Mouse (Mus musculus): ENCODE measurements around the gene Sgsm2. TPM values are rescaled to one million over a fixed set of nuclear protein-coding genes. Genes with fewer than 3 reads are reported as not detected.

Sgsm2 gene
- polyA plus RNA-seq, 1 experiment from 2014 or later, result 6.6 TPM

DNA sequence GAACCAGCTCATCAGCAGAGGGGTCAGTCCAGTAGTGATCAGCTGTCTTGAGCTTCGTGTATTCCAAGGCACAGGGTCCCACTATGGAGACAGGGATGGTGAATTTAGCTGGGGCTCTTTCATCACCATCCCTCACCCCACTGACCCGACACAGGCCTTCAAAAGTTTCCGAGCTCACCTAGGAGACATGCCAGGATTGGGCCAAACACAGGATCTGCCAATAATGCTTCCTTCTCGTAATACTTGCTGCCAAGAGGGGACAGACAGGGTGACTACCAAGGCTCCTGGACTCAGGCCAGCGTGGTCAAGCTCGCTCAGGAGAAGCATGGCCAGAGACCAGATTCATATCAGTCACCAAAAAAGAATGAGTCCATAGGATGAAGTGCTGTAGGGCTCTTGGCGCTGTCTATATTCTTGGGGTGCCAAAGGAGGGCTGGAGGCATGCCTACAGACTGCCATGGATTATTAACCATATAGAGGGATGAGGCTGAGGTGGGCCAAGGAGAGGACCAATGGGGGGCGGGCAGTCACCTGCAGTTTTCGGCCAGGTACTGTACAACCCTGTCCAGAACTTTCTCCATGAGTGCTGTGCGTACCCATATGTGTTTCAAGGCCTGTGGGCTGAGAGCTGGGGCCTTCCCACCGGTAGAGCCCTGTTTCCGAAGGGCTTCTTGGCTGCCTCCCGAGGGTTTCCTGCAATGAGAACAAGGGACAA, 28.7 kb downstream of the Sgsm2 start:
- H3K9me3 ChIP-seq (ENCODE audit: low read length), result no peaks in the 10 kb centered on the region
- no peaks in the 10 kb centered on the region for H3K27me3 ChIP-seq (ENCODE audit: insufficient read depth, low read length)
- no peak overlapping the region for H3K9ac ChIP-seq (replicated peaks; ENCODE audit: low read length)
- H3K4me1 ChIP-seq (ENCODE audit: insufficient read depth, low read length), result peaks cover 7% of the 10 kb centered on the region
- H3K4me2 ChIP-seq (replicated peaks; ENCODE audit: low read depth, low read length), result no peak overlapping the region
- ATAC-seq (ENCODE audit: low FRiP score, low TSS enrichment), result no peak
- H3K4me3 ChIP-seq (ENCODE audit: low read length), result no peak overlapping the region
- H3K36me3 ChIP-seq (ENCODE audit: insufficient read depth, low read length), result 0 out of 2 replicates have a peak, but pooled peaks cover 2% of the 10 kb centered on the region
- H3K27ac ChIP-seq (ENCODE audit: low read length), result no peak overlapping the region
- 88% methylated on average over 13 of the region's 13 CpGs for WGBS

DNA sequence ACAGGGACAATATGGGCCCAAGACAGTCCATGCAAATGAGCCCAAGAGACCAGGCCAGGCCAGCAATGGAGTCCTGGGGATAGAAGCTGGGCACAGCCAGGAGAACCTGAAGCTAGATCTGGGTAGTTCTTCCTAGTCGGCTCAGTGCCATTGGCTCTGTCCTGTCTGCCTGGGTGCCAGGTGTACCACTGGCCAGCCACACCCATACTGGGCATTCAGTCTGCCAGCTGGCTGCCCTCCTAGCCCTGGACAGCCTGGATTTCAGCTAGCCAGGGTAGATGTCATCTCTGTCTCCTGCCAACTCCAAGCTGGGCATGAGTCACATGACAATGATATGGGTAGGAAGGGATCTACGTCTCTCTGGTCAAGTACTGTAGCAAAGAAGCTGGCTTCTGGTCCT, 29.7 kb downstream of the Sgsm2 start:
- H3K27me3 ChIP-seq (ENCODE audit: insufficient read depth, low read length), result no peaks in the 10 kb centered on the region
- H3K36me3 ChIP-seq (ENCODE audit: insufficient read depth, low read length), result 0 out of 2 replicates have a peak, but pooled peaks cover 2% of the 10 kb centered on the region
- H3K9me3 ChIP-seq (ENCODE audit: low read length), result no peaks in the 10 kb centered on the region
- no peak overlapping the region for H3K27ac ChIP-seq (ENCODE audit: low read length)
- no peak for ATAC-seq (ENCODE audit: low FRiP score, low TSS enrichment)
- no peak overlapping the region for H3K9ac ChIP-seq (replicated peaks; ENCODE audit: low read length)
- no peak overlapping the region for H3K4me3 ChIP-seq (ENCODE audit: low read length)
- 94% methylated on average over 2 of the region's 2 CpGs for WGBS
- peaks cover 7% of the 10 kb centered on the region for H3K4me1 ChIP-seq (ENCODE audit: insufficient read depth, low read length)
- H3K4me2 ChIP-seq (replicated peaks; ENCODE audit: low read depth, low read length), result no peak overlapping the region

DNA sequence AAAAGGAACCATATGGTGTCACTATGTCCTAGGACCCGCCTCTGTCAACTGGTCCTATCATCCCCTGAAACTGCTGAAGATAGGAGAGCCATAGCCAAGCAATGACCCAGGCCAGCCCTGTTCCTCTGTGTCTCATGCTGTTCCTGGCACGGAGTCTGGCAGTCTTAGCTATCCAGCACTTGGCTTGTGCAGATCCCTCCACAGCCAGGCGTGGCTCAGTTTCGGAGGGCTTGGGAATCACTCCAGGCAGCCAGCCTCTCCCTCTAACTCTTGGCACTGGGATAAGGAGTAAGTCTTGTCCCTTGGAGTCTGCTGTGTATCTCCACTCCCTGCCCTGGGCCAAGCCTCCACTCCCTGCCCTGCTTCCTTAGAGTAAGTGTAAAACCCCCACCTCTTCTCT, 30.2 kb downstream of the Sgsm2 start:
- Histone ChIP-seq H3K27me3 (ENCODE audit: insufficient read depth, low read length) (no peaks in the 10 kb centered on the region), H3K4me2 (replicated peaks; ENCODE audit: low read depth, low read length) (no peak overlapping the region), H3K4me1 (ENCODE audit: insufficient read depth, low read length) (peaks cover 7% of the 10 kb centered on the region), H3K9ac (replicated peaks; ENCODE audit: low read length) (no peak overlapping the region), H3K9me3 (ENCODE audit: low read length) (no peaks in the 10 kb centered on the region), H3K4me3 (ENCODE audit: low read length) (no peak overlapping the region), H3K27ac (ENCODE audit: low read length) (no peak overlapping the region), H3K36me3 (ENCODE audit: insufficient read depth, low read length) (0 out of 2 replicates have a peak, but pooled peaks cover 2% of the 10 kb centered on the region)
- WGBS, result 73% methylated on average over 4 of the region's 4 CpGs
- ATAC-seq (ENCODE audit: low FRiP score, low TSS enrichment), result no peak

DNA sequence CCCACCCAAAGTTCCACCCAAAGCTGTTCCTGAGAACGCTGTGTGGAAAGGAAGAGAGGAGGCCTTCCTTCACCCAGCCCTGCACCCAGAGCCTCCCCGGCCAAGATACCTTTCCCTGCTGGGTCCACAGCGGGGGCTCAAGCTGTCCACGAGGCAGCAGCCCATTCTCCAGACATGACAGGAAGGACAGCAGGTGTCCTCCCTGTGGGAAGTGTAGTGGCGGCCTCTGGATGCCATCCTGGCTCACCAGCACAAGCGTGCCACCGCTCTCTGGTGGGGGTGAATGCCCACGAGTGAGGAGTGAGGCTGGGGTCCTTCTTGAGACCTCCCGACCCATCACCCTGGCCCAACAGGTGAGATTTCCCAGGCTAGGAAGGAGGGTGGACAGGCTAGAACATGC, 31.6 kb downstream of the Sgsm2 start:
- H3K27me3 ChIP-seq (ENCODE audit: insufficient read depth, low read length), result no peaks in the 10 kb centered on the region
- 0 out of 2 replicates have a peak, but pooled peaks cover 2% of the 10 kb centered on the region for H3K36me3 ChIP-seq (ENCODE audit: insufficient read depth, low read length)
- no peak overlapping the region for H3K4me3 ChIP-seq (ENCODE audit: low read length)
- no peaks in the 10 kb centered on the region for H3K4me1 ChIP-seq (ENCODE audit: insufficient read depth, low read length)
- 83% methylated on average over 9 of the region's 9 CpGs for WGBS
- no peak for ATAC-seq (ENCODE audit: low FRiP score, low TSS enrichment)
- no peak overlapping the region for H3K9ac ChIP-seq (replicated peaks; ENCODE audit: low read length)
- no peak overlapping the region for H3K4me2 ChIP-seq (replicated peaks; ENCODE audit: low read depth, low read length)
- no peaks in the 10 kb centered on the region for H3K9me3 ChIP-seq (ENCODE audit: low read length)
- no peak overlapping the region for H3K27ac ChIP-seq (ENCODE audit: low read length)

DNA sequence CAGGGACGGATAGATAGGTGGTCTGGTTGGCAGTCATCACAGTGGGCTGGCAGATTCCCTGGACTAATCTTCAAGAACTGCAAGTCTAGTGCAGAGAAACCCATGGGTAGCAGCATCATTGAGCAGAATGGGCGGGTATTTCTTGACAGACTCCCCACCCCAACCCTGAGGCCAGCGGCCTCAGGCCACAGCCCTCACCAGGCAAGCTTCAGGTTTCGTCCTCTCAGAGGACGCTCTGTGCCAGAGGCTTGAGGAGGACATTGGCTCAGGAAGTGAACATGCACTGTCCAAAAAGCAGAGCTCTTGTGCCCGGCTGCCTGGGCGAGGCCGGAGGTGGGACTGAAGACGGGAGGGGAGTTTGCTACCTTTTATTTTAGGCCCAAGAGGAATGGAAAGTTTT, 32.4 kb downstream of the Sgsm2 start:
- Histone ChIP-seq H3K9me3 (ENCODE audit: low read length) (no peaks in the 10 kb centered on the region), H3K4me1 (ENCODE audit: insufficient read depth, low read length) (no peaks in the 10 kb centered on the region), H3K4me3 (ENCODE audit: low read length) (no peak overlapping the region), H3K27me3 (ENCODE audit: insufficient read depth, low read length) (no peaks in the 10 kb centered on the region), H3K4me2 (replicated peaks; ENCODE audit: low read depth, low read length) (no peak overlapping the region), H3K27ac (ENCODE audit: low read length) (no peak overlapping the region), H3K9ac (replicated peaks; ENCODE audit: low read length) (no peak overlapping the region), H3K36me3 (ENCODE audit: insufficient read depth, low read length) (0 out of 2 replicates have a peak, but pooled peaks cover 2% of the 10 kb centered on the region)
- ATAC-seq (ENCODE audit: low FRiP score, low TSS enrichment), result no peak
- whole genome bisulfite sequencing, result 77% methylated on average over 9 of the region's 9 CpGs

DNA sequence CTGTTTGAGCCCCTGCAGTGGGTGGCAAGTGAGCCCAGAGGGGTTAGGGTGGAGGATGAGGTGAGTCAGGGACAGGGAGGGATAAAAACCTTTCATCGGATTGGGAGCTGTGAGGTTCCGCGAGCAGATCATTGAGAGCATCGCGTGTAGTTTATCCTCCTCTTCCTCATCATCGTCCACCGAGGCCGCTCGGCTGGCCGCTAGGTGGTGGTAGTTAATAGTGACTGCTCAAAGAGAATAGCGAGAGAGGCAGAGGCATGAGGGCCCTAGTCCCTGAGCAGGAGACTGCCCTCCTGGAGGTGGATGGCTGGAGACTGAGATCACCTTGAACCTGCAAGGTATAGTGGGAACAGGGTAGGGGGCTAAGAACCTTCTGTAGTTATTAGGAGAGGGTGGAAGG, 33.4 kb downstream of the Sgsm2 start:
- no peak overlapping the region for H3K27ac ChIP-seq (ENCODE audit: low read length)
- H3K4me3 ChIP-seq (ENCODE audit: low read length), result no peak overlapping the region
- H3K36me3 ChIP-seq (ENCODE audit: insufficient read depth, low read length), result 0 out of 2 replicates have a peak, but pooled peaks cover 2% of the 10 kb centered on the region
- no peaks in the 10 kb centered on the region for H3K9me3 ChIP-seq (ENCODE audit: low read length)
- no peak for ATAC-seq (ENCODE audit: low FRiP score, low TSS enrichment)
- no peaks in the 10 kb centered on the region for H3K27me3 ChIP-seq (ENCODE audit: insufficient read depth, low read length)
- 18% methylated on average over 11 of the region's 11 CpGs for WGBS
- H3K9ac ChIP-seq (replicated peaks; ENCODE audit: low read length), result no peak overlapping the region
- H3K4me2 ChIP-seq (replicated peaks; ENCODE audit: low read depth, low read length), result no peak overlapping the region
- H3K4me1 ChIP-seq (ENCODE audit: insufficient read depth, low read length), result no peaks in the 10 kb centered on the region

DNA sequence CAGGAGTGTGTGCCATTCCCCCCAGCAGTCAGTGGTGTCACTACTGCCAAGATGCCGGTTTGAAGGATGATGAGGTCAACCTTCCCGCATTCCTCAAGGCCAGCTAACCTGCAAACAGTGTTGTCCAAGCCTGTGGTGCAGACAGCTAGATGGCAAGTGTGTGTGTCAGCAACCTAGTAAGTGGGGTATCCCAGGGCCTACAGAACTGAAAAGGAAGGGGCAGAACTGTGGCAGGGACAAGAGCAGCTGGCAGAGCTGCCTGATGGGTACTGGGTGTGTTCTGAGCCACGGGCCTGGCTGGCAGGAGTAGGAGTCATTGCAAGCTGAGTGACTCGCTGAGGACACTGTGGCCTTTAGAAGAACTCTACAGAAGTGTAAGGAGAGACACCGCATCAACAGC, 34.7 kb downstream of the Sgsm2 start:
- Histone ChIP-seq H3K9me3 (ENCODE audit: low read length) (no peaks in the 10 kb centered on the region), H3K4me2 (replicated peaks; ENCODE audit: low read depth, low read length) (no peak overlapping the region), H3K9ac (replicated peaks; ENCODE audit: low read length) (no peak overlapping the region), H3K27me3 (ENCODE audit: insufficient read depth, low read length) (no peaks in the 10 kb centered on the region), H3K4me3 (ENCODE audit: low read length) (no peak overlapping the region), H3K36me3 (ENCODE audit: insufficient read depth, low read length) (no peaks in the 10 kb centered on the region), H3K4me1 (ENCODE audit: insufficient read depth, low read length) (no peaks in the 10 kb centered on the region), H3K27ac (ENCODE audit: low read length) (no peak overlapping the region)
- 66% methylated on average over 5 of the region's 5 CpGs for WGBS
- no peak for ATAC-seq (ENCODE audit: low FRiP score, low TSS enrichment)

DNA sequence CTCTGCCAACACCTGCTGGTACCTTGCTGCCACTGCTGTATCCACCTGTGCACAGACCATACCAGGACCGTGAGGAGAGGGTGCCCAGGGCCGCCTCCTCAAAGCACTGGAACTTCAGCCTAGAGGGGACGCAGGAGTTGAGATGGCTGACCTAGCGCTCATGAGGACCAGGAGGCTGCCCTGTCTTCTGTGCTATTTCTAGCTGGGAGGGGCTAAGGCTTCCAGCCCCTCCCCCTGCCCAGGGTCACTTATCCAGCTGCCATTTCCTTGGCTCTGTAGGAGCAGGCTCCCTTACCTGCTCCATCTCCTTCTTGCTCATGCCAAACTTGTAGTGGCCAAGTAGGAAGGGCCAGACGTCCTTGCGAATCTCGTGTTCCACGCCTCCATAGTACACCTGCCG, 39.1 kb downstream of the Sgsm2 start:
- 74% methylated on average over 9 of the region's 9 CpGs for WGBS
- no peak for ATAC-seq (ENCODE audit: low FRiP score, low TSS enrichment)

DNA sequence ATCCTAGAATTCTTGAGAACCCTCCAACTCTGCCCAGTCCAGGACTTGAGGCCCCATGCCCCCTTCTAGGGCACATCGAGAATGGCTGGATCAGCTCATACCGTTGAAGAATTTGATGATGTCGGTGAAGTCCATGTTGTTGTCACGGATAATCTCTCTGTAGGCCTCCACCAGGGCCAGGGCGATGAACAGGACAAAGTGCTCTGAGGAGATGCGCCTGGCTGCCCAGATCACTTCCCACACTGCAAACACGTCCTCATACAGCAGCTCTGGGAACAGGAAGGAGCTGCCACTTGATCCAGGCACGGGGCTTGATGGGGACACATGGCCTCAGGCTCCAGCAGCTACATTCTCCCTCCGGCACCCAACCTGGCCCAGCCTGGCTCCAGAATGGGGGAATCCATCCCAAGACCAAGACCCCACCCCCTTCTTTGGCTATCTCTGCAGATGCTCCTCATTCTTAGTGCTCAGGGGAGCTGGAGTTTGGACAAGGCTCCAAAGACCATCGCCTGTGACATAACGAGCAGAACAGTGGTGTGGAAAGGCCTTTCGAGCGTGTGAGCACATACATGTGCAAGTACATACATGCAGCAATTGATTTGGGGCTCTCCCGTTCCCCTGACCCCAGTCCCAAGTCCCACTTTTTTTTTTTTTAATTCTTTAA, 45.7 kb downstream of the Sgsm2 start:
- no peak overlapping the region for H3K4me2 ChIP-seq (replicated peaks; ENCODE audit: low read depth, low read length)
- H3K27ac ChIP-seq (ENCODE audit: low read length), result peak overlapping the region; percentile 69
- no peaks in the 10 kb centered on the region for H3K27me3 ChIP-seq (ENCODE audit: insufficient read depth, low read length)
- no peak overlapping the region for H3K4me3 ChIP-seq (ENCODE audit: low read length)
- WGBS, result 65% methylated on average over 14 of the region's 14 CpGs
- ATAC-seq (ENCODE audit: low FRiP score, low TSS enrichment), result peak; percentile 55
- 0 out of 2 replicates have a peak, but pooled peaks cover 11% of the 10 kb centered on the region for H3K36me3 ChIP-seq (ENCODE audit: insufficient read depth, low read length)
- no peaks in the 10 kb centered on the region for H3K9me3 ChIP-seq (ENCODE audit: low read length)
- H3K4me1 ChIP-seq (ENCODE audit: insufficient read depth, low read length), result peaks cover 33% of the 10 kb centered on the region
- H3K9ac ChIP-seq (replicated peaks; ENCODE audit: low read length), result 0 out of 2 replicates have a peak overlapping the region, but pooled peaks have one; percentile 22

More for the DNA sequence above, 39.1 kb downstream of the Sgsm2 start:
- Histone ChIP-seq H3K9me3 (ENCODE audit: low read length) (no peaks in the 10 kb centered on the region), H3K27me3 (ENCODE audit: insufficient read depth, low read length) (no peaks in the 10 kb centered on the region), H3K4me2 (replicated peaks; ENCODE audit: low read depth, low read length) (no peak overlapping the region), H3K9ac (replicated peaks; ENCODE audit: low read length) (no peak overlapping the region), H3K4me3 (ENCODE audit: low read length) (no peak overlapping the region), H3K4me1 (ENCODE audit: insufficient read depth, low read length) (0 out of 2 replicates have a peak, but pooled peaks cover 2% of the 10 kb centered on the region), H3K36me3 (ENCODE audit: insufficient read depth, low read length) (0 out of 2 replicates have a peak, but pooled peaks cover 11% of the 10 kb centered on the region), H3K27ac (ENCODE audit: low read length) (no peak overlapping the region)
